Mouse (Mus musculus): ENCODE data around the gene Gapt.

Gapt gene

DNA sequence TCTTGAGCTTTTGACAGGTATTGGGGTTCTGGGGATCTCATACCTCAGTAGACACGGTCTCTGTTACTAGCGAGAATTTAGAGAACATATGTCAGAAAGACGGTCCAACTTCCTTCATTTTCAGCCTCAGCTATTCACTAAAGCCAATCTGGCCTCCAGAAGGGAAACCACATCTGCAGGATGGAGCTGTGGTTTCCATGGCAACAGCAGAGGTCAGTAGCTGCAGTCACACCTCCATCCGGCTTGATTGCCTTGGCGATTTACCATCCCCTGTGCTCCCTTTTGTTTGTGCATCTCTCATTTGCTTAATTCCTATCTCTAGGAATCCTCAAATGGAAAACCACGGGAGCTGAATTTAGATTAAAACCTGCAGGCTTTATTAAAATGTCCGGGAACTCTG is 10.3 kb downstream of the Gapt start:
- no peak for DNase-seq (ENCODE audit: low read depth)

GRCm38 (mm10) chr13:110342602-110343001 is 14.4 kb downstream of the Gapt start:
- DNase-seq (ENCODE audit: low read depth) = no peak

DNA sequence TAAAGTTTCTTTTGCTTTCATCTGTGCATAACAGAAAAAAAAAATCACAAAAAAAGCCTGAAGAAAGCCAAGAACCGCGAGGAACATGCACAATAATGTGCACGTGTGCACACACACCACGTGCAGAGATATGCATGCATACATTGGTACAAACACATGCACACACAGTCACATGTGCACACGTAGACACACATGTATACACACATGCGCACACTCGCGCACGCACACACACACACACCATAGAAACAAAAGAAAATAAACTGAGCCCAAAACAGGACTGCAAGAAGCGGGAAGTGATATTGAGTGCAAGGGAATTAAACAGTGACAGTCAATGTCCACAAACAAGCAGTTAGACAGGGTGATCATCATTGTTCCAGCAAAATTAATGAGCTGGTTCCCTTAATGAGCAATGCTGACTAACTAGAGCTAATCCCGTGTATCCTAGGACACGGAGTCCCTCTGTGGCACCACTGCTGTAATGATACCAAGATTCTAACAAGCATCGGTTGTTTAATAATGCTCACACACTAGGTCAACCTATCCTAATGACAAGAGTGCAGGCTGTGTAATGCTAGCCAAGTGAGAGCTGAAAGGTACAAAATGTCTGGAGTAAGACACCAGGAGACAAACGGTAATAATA is 23.9 kb downstream of the Gapt start:
- DNase-seq (ENCODE audit: low read depth) = no peak

- DNase-seq (ENCODE audit: low read depth) = no peak
Measured at GRCm38 (mm10) chr13:110318746-110319145, 38.3 kb downstream of the Gapt start.

DNA sequence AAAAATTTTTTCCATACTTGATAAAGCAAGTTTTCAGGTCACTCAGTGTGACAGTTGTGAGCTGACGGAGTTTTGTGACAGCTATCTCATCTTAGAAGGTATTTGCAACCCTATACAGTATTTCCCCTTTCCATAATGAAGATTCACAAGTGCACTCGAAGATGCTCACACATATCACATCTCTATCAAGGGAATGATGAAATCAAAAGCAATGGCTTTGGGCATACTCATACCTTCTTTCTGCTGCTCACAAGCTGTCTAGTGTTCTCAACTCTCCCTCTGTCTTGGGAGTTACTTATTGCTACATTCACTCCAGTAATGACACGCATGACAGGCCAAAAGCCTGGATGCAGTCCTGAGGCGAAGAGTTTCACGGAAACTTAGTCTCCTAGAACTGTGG is 49.8 kb downstream of the Gapt start:
- DNase-seq (ENCODE audit: low read depth) = no peak

Data from c-Kit-positive CD71-positive TER-119-negative erythroid progenitor cells, embryonic 14.5 days (primary cell).